Mouse (Mus musculus): ENCODE results near the gene Rnf145. TPM values are rescaled to one million over a fixed set of nuclear protein-coding genes. Genes with fewer than 3 reads are reported as not detected.

Rnf145 gene
- polyA plus RNA-seq, 1 experiment from 2014 or later: 82.1 TPM

DNA sequence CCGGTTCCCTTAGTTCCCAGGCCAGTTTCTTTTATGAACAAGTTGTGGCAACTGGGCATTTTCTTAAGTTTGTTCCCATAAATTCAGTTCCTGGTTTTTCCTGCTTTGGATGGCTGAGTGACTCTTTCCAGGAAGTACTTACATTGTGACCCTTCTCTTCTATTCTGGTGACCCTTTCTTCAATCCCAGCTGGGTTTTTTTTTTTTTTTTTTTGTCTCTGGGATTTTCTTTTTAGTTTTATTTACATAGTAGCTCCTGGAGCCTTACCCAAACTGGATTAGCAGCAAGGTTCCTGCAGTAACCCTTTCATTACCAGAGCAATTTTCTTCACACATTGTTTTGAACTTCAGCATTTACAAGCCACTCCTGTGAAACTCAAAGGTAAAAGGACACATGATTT is 2.4 kb upstream of the Rnf145 start:
- DNase-seq (ENCODE audit: low spot score): no peak
- no peak overlapping the region for H3K4me3 ChIP-seq
- 24% methylated on average over 1 of the region's 1 CpGs for whole genome bisulfite sequencing
- H3K36me3 ChIP-seq: no peaks in the 10 kb centered on the region
- no peaks in the 10 kb centered on the region for H3K27me3 ChIP-seq (ENCODE audit: insufficient read depth, poor library complexity, severe bottlenecking)
- H3K4me1 ChIP-seq: peaks cover 7% of the 10 kb centered on the region
- H3K27ac ChIP-seq: no peak overlapping the region
- H3K9me3 ChIP-seq: no peaks in the 10 kb centered on the region

DNA sequence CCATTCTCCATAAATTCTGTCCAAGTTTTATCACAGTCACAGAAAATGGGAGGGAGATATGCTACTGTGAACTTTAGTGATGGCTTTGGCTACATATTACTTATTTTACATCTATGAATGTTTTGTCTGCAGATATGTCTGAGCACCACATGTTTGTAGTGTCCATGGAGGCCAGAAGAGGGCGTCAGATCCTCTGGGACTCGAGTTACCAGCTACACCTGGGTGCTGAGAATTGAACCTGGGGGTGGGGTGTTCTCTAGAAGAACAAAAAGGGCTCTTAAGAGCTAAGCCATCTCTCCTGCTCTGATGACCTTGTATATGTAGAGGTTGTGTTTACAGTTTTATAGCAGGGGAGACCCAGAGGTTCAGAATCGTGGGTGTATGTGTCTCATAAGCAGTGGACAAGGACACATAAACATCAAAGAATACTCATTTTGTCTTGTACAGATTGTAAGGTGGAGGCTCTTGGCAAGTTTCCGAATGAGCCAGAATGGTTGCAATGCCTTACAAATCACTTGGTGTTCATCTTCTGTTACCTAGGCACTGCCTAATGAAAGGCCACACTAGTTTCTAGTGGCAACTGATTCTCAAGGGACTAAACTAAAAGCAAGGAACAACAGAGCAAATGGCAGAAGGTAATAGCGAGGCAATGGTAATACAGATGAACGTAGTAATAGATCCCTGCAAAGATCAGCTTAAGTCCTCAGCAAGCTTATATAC is 1.0 kb upstream of the Rnf145 start:
- H3K9me3 ChIP-seq: no peaks in the 10 kb centered on the region
- DNase-seq (ENCODE audit: low spot score): no peak
- H3K36me3 ChIP-seq: no peaks in the 10 kb centered on the region
- H3K27ac ChIP-seq: peak overlapping the region; percentile 99
- peak overlapping the region; percentile 95 for H3K4me3 ChIP-seq
- no peaks in the 10 kb centered on the region for H3K27me3 ChIP-seq (ENCODE audit: insufficient read depth, poor library complexity, severe bottlenecking)
- WGBS: 56% methylated on average over 6 of the region's 6 CpGs
- H3K4me1 ChIP-seq: peaks cover 13% of the 10 kb centered on the region

DNA sequence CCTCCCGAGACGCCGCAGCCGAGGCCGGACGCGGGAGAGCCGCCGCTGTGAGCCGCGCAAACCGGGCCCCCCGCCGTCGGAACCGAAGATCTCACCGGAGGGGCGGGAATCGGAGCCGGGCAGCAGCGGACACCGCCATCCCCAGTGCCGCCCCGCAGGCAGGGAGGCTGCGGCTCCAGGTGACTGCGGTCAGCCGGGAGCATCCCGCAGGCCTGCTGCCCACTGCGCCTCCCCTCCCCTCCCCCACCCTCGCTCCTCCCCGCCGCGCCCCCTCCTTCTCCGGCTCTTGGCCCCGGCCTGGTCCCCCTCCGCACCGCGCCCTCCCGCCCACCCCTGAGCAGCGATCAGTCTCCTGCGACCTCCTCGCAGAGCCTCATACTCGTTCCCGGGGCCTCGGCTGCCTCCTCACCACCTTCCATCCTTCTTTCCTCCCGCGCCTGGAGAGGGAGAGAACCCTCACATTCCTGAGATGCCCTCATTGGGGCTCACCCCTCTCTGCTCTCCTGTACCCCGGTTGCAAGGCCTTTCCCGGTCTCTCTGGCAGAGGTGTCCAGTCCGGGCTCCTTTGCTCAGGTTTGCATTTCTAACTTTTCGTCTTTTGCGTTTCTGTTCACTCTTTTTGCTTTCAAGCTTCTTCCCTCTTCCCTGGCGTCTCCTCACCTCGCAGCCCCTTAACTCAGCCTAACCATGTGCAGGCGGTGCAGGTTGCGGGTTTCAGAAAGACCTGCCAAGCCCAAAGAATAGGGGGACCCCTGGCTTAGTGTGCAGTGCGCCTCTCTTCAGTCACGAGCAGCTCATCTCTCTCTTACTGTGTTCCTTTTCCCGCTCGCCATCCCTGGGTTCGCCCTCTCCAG is 559 bp downstream of the Rnf145 start:
- under 1% methylated on average over 43 of the region's 61 CpGs for WGBS
- no peaks in the 10 kb centered on the region for H3K27me3 ChIP-seq (ENCODE audit: insufficient read depth, poor library complexity, severe bottlenecking)
- H3K36me3 ChIP-seq: no peaks in the 10 kb centered on the region
- H3K9me3 ChIP-seq: no peaks in the 10 kb centered on the region
- peak; percentile 81 for DNase-seq (ENCODE audit: low spot score)
- H3K27ac ChIP-seq: peak overlapping the region; percentile 99
- peak overlapping the region; percentile 95 for H3K4me3 ChIP-seq
- peaks cover 13% of the 10 kb centered on the region for H3K4me1 ChIP-seq

DNA sequence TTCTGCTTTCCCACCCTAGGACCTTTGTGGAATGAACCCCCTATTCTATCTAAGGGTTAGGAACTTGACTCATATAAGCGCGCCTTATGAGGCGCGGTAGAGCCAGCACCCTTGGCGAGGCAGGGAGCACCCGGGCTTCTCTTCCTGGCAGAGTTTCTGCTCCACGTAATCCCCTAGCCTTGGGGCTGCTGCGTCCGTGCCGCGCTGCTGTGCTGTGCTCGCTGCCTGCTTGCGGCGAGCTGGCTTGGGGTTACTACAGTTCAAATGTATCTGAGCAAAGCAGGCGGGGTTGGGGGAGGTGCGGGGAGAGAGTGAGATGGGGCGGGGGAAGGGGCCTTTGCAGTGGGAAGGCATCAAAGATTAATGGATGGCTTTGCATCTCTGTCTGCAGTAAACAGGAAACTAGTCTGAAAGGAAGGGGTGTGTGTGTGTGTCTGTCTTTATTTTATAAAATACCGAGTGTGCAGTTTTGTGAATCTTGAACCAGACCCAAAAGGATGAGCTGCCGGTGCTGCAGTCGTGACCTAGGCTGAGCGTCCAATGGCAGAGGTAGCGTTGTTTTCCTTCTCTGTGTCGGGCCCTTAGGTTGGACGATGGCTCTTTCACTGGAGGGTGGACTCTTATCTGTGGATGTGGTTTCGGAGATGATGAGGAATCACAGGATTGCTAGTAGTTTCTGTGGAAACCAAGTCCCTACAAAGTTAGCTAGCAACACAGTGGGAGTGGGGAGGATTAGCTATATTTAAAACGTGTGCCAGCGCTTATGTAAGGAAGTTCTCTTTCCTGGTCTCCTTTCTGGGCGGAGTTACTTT is 1.4 kb downstream of the Rnf145 start:
- Histone ChIP-seq H3K4me3 (peak overlapping the region; percentile 95), H3K27me3 (ENCODE audit: insufficient read depth, poor library complexity, severe bottlenecking) (no peaks in the 10 kb centered on the region), H3K9me3 (no peaks in the 10 kb centered on the region), H3K4me1 (peaks cover 13% of the 10 kb centered on the region), H3K27ac (peak overlapping the region; percentile 99), H3K36me3 (peaks cover 6% of the 10 kb centered on the region)
- DNase-seq (ENCODE audit: low spot score): peak; percentile 93
- under 1% methylated on average over 28 of the region's 28 CpGs for WGBS

DNA sequence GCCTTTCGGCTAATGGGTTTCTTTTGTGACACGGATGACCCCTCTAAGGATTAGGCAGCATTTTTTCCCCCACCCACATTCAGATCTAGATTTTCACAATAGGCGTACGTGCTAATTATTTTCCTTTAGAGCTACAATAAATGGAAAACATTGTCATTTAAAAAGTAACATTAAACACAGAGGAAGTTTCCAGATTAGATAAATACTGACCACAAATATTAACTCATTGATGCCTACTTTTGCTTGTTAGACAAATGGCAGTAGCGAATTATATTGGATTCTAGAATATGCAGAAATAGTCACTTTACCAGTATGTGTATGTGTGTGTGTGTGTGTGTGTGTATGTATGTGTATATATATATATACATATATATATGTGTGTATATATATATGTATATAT is 3.8 kb downstream of the Rnf145 start:
- Histone ChIP-seq H3K27me3 (ENCODE audit: insufficient read depth, poor library complexity, severe bottlenecking) (no peaks in the 10 kb centered on the region), H3K27ac (no peak overlapping the region), H3K9me3 (no peaks in the 10 kb centered on the region), H3K4me3 (no peak overlapping the region), H3K4me1 (peaks cover 11% of the 10 kb centered on the region), H3K36me3 (peaks cover 26% of the 10 kb centered on the region)
- WGBS: 80% methylated on average over 5 of the region's 5 CpGs
- no peak for DNase-seq (ENCODE audit: low spot score)

GRCm38 (mm10) chr11:44525765-44526164 is 7.0 kb downstream of the Rnf145 start:
- DNase-seq (ENCODE audit: low spot score): no peak
- H3K27ac ChIP-seq: no peak overlapping the region
- H3K27me3 ChIP-seq (ENCODE audit: insufficient read depth, poor library complexity, severe bottlenecking): no peaks in the 10 kb centered on the region
- WGBS: 78% methylated on average over 4 of the region's 4 CpGs
- H3K4me3 ChIP-seq: no peak overlapping the region
- peaks cover 49% of the 10 kb centered on the region for H3K36me3 ChIP-seq
- peaks cover 10% of the 10 kb centered on the region; the same call in 1 of the 2 replicates for H3K4me1 ChIP-seq
- no peaks in the 10 kb centered on the region for H3K9me3 ChIP-seq

DNA sequence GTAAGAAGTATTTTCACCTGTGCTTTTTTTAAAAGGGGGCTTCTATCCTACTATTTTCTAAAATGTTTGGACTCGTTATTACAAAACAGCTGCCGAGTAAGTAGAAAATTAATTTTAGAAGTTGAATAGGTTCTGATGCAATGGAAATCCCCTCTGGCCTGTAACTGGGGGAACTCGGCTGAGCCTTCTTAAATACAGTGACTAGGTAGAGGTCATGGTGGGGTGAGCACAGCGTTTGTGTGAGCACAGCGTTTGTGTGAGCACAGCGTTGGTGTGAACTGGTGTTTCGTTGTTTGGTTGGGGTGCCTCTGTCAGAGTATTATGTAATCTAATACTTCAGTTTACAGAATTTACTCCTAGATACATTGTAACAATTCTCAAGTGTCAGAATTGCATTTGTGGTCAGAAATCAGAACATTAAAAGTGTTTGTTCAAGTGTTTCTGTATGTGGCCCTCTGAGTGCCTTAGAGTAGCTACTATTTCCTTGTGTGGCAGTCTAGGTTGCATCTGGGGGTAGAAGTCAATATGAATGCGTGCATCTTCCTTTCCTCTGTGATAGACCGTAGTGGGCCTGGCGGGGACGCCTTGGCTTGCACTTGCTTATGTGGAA is 8.0 kb downstream of the Rnf145 start:
- 95% methylated on average over 11 of the region's 11 CpGs for WGBS
- H3K27ac ChIP-seq: no peak overlapping the region
- H3K9me3 ChIP-seq: no peaks in the 10 kb centered on the region
- DNase-seq (ENCODE audit: low spot score): no peak
- H3K36me3 ChIP-seq: peaks cover 54% of the 10 kb centered on the region
- no peak overlapping the region for H3K4me3 ChIP-seq
- no peaks in the 10 kb centered on the region for H3K27me3 ChIP-seq (ENCODE audit: insufficient read depth, poor library complexity, severe bottlenecking)
- H3K4me1 ChIP-seq: peaks cover 2% of the 10 kb centered on the region; the same call in 1 of the 2 replicates

- Histone ChIP-seq H3K9me3 (no peaks in the 10 kb centered on the region), H3K4me3 (no peak overlapping the region), H3K27me3 (ENCODE audit: insufficient read depth, poor library complexity, severe bottlenecking) (no peaks in the 10 kb centered on the region), H3K4me1 (no peaks in the 10 kb centered on the region), H3K36me3 (peaks cover 72% of the 10 kb centered on the region), H3K27ac (no peak overlapping the region)
- no peak for DNase-seq (ENCODE audit: low spot score)
- 82% methylated on average over 14 of the region's 14 CpGs for WGBS
Measured at GRCm38 (mm10) chr11:44528560-44529199, 9.9 kb downstream of the Rnf145 start.

DNA sequence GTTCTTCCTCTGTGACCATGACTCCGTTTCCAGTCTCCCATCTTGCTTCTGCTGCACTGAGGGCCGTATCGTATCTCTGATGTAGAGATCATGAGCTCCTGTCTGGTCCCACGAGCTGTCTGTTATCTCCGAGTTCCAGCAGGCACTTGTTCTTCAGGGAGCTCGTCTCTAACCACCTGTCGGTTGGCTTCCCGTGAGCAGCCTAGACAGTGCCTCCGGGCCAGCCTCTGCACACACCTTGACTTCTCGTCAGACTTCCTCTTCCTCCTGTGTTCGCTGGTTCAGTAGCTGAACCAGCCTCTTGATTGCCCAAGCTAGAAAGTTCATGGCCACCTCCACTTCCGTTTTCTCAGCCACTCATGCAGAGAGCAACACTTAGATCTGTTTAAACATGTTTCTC is 10.4 kb downstream of the Rnf145 start:
- Histone ChIP-seq H3K4me3 (no peak overlapping the region), H3K27me3 (ENCODE audit: insufficient read depth, poor library complexity, severe bottlenecking) (no peaks in the 10 kb centered on the region), H3K27ac (peak overlapping the region; percentile 29; the same call in 1 of the 2 replicates), H3K36me3 (peaks cover 76% of the 10 kb centered on the region), H3K4me1 (no peaks in the 10 kb centered on the region), H3K9me3 (no peaks in the 10 kb centered on the region)
- DNase-seq (ENCODE audit: low spot score): peak; percentile 86
- WGBS: 69% methylated on average over 12 of the region's 12 CpGs

DNA sequence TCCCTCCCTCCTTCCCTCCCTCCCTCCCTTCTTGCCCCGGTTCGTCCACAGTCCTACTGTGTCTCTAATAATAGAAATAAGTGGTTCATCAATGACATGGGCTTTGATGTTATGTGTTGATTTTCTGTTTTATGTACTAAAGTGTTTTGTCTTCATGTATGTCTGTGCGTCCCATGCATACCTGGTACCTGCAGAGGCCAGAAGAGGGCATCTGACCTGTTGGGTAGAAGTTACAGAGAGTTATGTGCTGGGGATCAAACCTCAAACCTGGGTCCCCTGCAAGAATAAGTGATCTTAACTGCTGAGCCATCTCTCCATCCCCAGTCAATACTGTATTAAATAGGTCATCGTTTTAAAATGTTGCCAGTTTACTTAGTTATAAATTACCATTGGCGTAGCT is 11.0 kb downstream of the Rnf145 start:
- Histone ChIP-seq H3K36me3 (peaks cover 78% of the 10 kb centered on the region), H3K4me3 (no peak overlapping the region), H3K27ac (peak overlapping the region; percentile 29; the same call in 1 of the 2 replicates), H3K9me3 (no peaks in the 10 kb centered on the region), H3K4me1 (no peaks in the 10 kb centered on the region), H3K27me3 (ENCODE audit: insufficient read depth, poor library complexity, severe bottlenecking) (no peaks in the 10 kb centered on the region)
- 74% methylated on average over 5 of the region's 5 CpGs for WGBS
- DNase-seq (ENCODE audit: low spot score): no peak

- H3K4me3 ChIP-seq: no peak overlapping the region
- no peak for DNase-seq (ENCODE audit: low spot score)
- H3K4me1 ChIP-seq: no peaks in the 10 kb centered on the region
- H3K9me3 ChIP-seq: no peaks in the 10 kb centered on the region
- peaks cover 78% of the 10 kb centered on the region for H3K36me3 ChIP-seq
- WGBS: 58% methylated on average over 8 of the region's 8 CpGs
- H3K27me3 ChIP-seq (ENCODE audit: insufficient read depth, poor library complexity, severe bottlenecking): no peaks in the 10 kb centered on the region
- H3K27ac ChIP-seq: no peak overlapping the region
Measured at GRCm38 (mm10) chr11:44530382-44530781, 11.6 kb downstream of the Rnf145 start.

GRCm38 (mm10) chr11:44530867-44531266 is 12.1 kb downstream of the Rnf145 start:
- Histone ChIP-seq H3K27ac (no peak overlapping the region), H3K36me3 (peaks cover 79% of the 10 kb centered on the region), H3K27me3 (ENCODE audit: insufficient read depth, poor library complexity, severe bottlenecking) (no peaks in the 10 kb centered on the region), H3K4me1 (no peaks in the 10 kb centered on the region), H3K4me3 (no peak overlapping the region), H3K9me3 (no peaks in the 10 kb centered on the region)
- WGBS: 72% methylated on average over 11 of the region's 11 CpGs
- no peak for DNase-seq (ENCODE audit: low spot score)
